Mouse (Mus musculus) olfactory bulb, adult 2 months (tissue): ENCODE results near the gene Sorbs2.

ENCODE experiments used
- CTCF ChIP-seq: fragments of 200-500 bp; IDR thresholded peaks from 2 replicates; pipeline ENCODE4 v1.5.1; 2012; ENCODE audit warnings: low read depth, mild to moderate bottlenecking, low read length, moderate library complexity; ENCODE audit not compliant: insufficient read depth
- POLR2A ChIP-seq: fragments of 200-500 bp; IDR thresholded peaks from 2 replicates; pipeline ENCODE4 v1.6.1; 2012; ENCODE audit warnings: mild to moderate bottlenecking, low read depth, low read length, moderate library complexity; ENCODE audit not compliant: insufficient read depth

GRCm38 (mm10) chr8:45598883-45599282 is 91.3 kb downstream of the Sorbs2 start:
- TF ChIP-seq POLR2A, result no peak
- TF ChIP-seq CTCF, result no peak
